Mouse (Mus musculus): ENCODE measurements around the gene Mrpl10. TPM values are rescaled to one million over a fixed set of nuclear protein-coding genes. Genes with fewer than 3 reads are reported as not detected.

Mrpl10 gene
- polyA plus RNA-seq, 1 experiment from 2014 or later = 71.0 TPM

DNA sequence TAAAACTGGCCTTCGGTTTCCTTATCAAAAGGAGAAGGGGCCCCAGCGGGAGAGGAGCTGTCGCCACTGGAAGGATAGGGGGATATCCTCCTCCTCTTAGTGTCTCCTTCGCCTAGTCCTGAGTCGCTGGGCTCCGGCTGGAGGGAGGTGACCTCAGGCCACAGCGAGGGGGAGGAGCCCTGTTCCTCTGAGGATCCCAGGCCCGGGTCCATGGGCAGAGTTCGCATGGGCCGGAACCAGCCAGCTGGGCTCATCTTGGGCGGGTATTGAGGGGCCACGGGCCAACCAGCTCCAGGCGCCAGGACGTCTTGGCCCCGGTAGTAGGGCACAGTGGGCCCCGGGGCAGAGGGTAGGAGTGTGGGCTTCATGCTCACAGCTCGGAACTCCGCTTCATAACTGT lies 57.4 kb downstream of the Mrpl10 start:
- Histone ChIP-seq H3K27me3 (ENCODE audit: control insufficient read depth, insufficient read depth, low read length) (peaks cover 2% of the 10 kb centered on the region; the same call in 1 of the 2 replicates), H3K36me3 (ENCODE audit: control insufficient read depth, insufficient read depth, low read length) (no peaks in the 10 kb centered on the region), H3K27ac (ENCODE audit: low read depth, low read length) (no peak overlapping the region), H3K4me2 (no peak overlapping the region), H3K9me3 (ENCODE audit: control insufficient read depth, low read length) (no peaks in the 10 kb centered on the region), H3K9ac (ENCODE audit: low read length) (no peak overlapping the region), H3K4me1 (ENCODE audit: control insufficient read depth, insufficient read depth, low read length) (no peaks in the 10 kb centered on the region), H3K4me3 (ENCODE audit: low read depth, low read length) (no peak overlapping the region)
- 22% methylated on average over 18 of the region's 18 CpGs for WGBS
- DNase-seq (ENCODE audit: low spot score, missing footprints) (no peak), ATAC-seq (ENCODE audit: low FRiP score) (no peak)

Small RNA genes lying within 50 kb of the gene (microRNA-seq; reads per million reads assigned to microRNA genes)
- 1.3 reads per million for gene Mir8103

Other genes starting within 250 kb of the Mrpl10 start
- gene Nfe2l1, start 211.6 kb upstream of the Mrpl10 start, polyA plus RNA-seq (2014; fragmentation: Nextera tagmentation; extraction: Ambion mirVana) = 31.7 and 35.2 TPM in 2 replicates
- gene Copz2, start 191.7 kb upstream of the Mrpl10 start, polyA plus RNA-seq (2014; fragmentation: Nextera tagmentation; extraction: Ambion mirVana) = 47.5 and 51.1 TPM in 2 replicates
- 91.4 and 92.8 TPM in 2 replicates for gene Cdk5rap3, start 125.1 kb upstream of the Mrpl10 start, polyA plus RNA-seq (2014; fragmentation: Nextera tagmentation; extraction: Ambion mirVana)
- gene Prr15l, start 113.5 kb upstream of the Mrpl10 start, polyA plus RNA-seq (2014; fragmentation: Nextera tagmentation; extraction: Ambion mirVana) = 0.12 and 0.19 TPM in 2 replicates
- gene Pnpo, start 97.6 kb upstream of the Mrpl10 start, polyA plus RNA-seq (2014; fragmentation: Nextera tagmentation; extraction: Ambion mirVana) = 23.1 and 24.4 TPM in 2 replicates
- gene Sp2, start 58.6 kb upstream of the Mrpl10 start, polyA plus RNA-seq (2014; fragmentation: Nextera tagmentation; extraction: Ambion mirVana) = 22.2 and 26.3 TPM in 2 replicates
- gene Sp6, start 28.2 kb upstream of the Mrpl10 start, polyA plus RNA-seq (2014; fragmentation: Nextera tagmentation; extraction: Ambion mirVana) = not detected in 2 replicates
- 21.3 and 22.1 TPM in 2 replicates for gene Scrn2, start 11.6 kb upstream of the Mrpl10 start, polyA plus RNA-seq (2014; fragmentation: Nextera tagmentation; extraction: Ambion mirVana)
- gene Lrrc46, start 153 bp upstream of the Mrpl10 start, polyA plus RNA-seq (2014; fragmentation: Nextera tagmentation; extraction: Ambion mirVana) = 2.7 TPM in 2 replicates
- 4.2 and 4.8 TPM in 2 replicates for gene Osbpl7, start 9.1 kb downstream of the Mrpl10 start, polyA plus RNA-seq (2014; fragmentation: Nextera tagmentation; extraction: Ambion mirVana)
- gene Tbx21, start 73.8 kb downstream of the Mrpl10 start, polyA plus RNA-seq (2014; fragmentation: Nextera tagmentation; extraction: Ambion mirVana) = 0.12 and 0.14 TPM in 2 replicates
- gene Tbkbp1, start 109.9 kb downstream of the Mrpl10 start, polyA plus RNA-seq (2014; fragmentation: Nextera tagmentation; extraction: Ambion mirVana) = 2.8 and 3.6 TPM in 2 replicates
- gene Kpnb1, start 146.3 kb downstream of the Mrpl10 start, polyA plus RNA-seq (2014; fragmentation: Nextera tagmentation; extraction: Ambion mirVana) = 111 and 116 TPM in 2 replicates
- gene Npepps, start 239.1 kb downstream of the Mrpl10 start, polyA plus RNA-seq (2014; fragmentation: Nextera tagmentation; extraction: Ambion mirVana) = 92.6 and 101 TPM in 2 replicates

Measured in midbrain, embryonic 11.5 days (tissue).